Mouse (Mus musculus) hindbrain, postnatal 0 days (tissue): Measurements from ENCODE around the gene Susd4. TPM values are rescaled to one million over a fixed set of nuclear protein-coding genes. Genes with fewer than 3 reads are reported as not detected.
A peak's percentile ranks its signal among the peaks of the same experiment; 100 is the strongest.

Experiments used
- ATAC-seq: fragments of 200-750 bp; cut with Nextera tagmentation; 2 replicates; pipeline ENCODE4 v1.8.0; 2017; ENCODE audit warnings: mild to moderate bottlenecking, moderate TSS enrichment, moderate library complexity
- DNase-seq: peaks from one replicate; pipeline ENCODE4 v3.0.0-alpha.2; 2015; ENCODE audit warnings: low spot score
- H3K27ac ChIP-seq: fragments of 300-500 bp; sonication (generic); 2 replicates; pipeline ENCODE4 v1.5.1; 2014; ENCODE audit warnings: mild to moderate bottlenecking
- H3K27me3 ChIP-seq: fragments of 300-500 bp; sonication (generic); 2 replicates; pipeline ENCODE4 v1.6.1; 2014; ENCODE audit warnings: low read length, mixed read lengths; ENCODE audit not compliant: insufficient read depth
- H3K36me3 ChIP-seq: fragments of 300-500 bp; sonication (generic); 2 replicates; pipeline ENCODE4 v1.6.1; 2014; ENCODE audit warnings: low read length, mixed read lengths; ENCODE audit not compliant: insufficient read depth
- H3K4me1 ChIP-seq: fragments of 300-500 bp; sonication (generic); 2 replicates; pipeline ENCODE4 v1.6.1; 2014; ENCODE audit warnings: antibody characterized with exemption, low read length, mixed read lengths; ENCODE audit not compliant: insufficient read depth
- H3K4me2 ChIP-seq: fragments of 300-500 bp; sonication (generic); 2 replicates; pipeline ENCODE4 v1.6.1; 2014; ENCODE audit warnings: low read depth, mild to moderate bottlenecking, low read length, moderate library complexity, mixed read lengths
- H3K4me3 ChIP-seq: fragments of 300-500 bp; sonication (generic); 2 replicates; pipeline ENCODE4 v1.5.1; 2014; ENCODE audit warnings: low read length
- H3K9ac ChIP-seq: fragments of 300-500 bp; sonication (generic); replicated peaks from 2 replicates; pipeline ENCODE4 v1.6.1; 2014; ENCODE audit warnings: mild to moderate bottlenecking, low read length, moderate library complexity, mixed read lengths
- H3K9me3 ChIP-seq: fragments of 300-500 bp; sonication (generic); 2 replicates; pipeline ENCODE4 v1.6.1; 2016; ENCODE audit warnings: low read length, mixed read lengths
- CTCF ChIP-seq: IDR thresholded peaks from 2 replicates; pipeline ENCODE4 v1.5.1; 2016; ENCODE audit warnings: antibody characterized with exemption, control low read depth, low read depth
- WGBS: fragments of 180-500 bp; shearing (Covaris S2); extraction: QIAGEN DNeasy Blood & Tissue Kit; methylation state at CpG from one replicate; pipeline ENCODE4 v1.1.7; 2014; 5-methylcytosine and 5-hydroxymethylcytosine counted together
- polyA plus RNA-seq: library from polyadenylated mRNA; unstranded; fragments of >200 nt; fragmentation: Nextera tagmentation; extraction: Ambion mirVana; gene quantifications from 2 replicates; pipeline ENCODE4 v1.2.1, GENCODE M21; 2015
- total RNA-seq: library from RNA; depleted of rRNA; stranded (reverse); fragments of >200 nt; gene quantifications from 2 replicates; pipeline ENCODE4 v1.2.3, GENCODE M21; 2014

Susd4 gene
- total and polyA plus RNA-seq, 2 experiments from 2014 or later, result 74.4 to 77.3 TPM

GRCm38 (mm10) chr1:182895698-182896097 lies 132.0 kb downstream of the Susd4 start:
- H3K4me1 ChIP-seq, result no peaks in the 10 kb centered on the region
- H3K4me2 ChIP-seq, result no peak overlapping the region
- no peak overlapping the region for H3K27ac ChIP-seq
- WGBS, result 70% methylated on average over 9 of the region's 9 CpGs
- no peak for ATAC-seq
- peak; percentile 74 for TF ChIP-seq CTCF
- H3K36me3 ChIP-seq, result no peaks in the 10 kb centered on the region
- no peak overlapping the region for H3K9ac ChIP-seq
- no peak overlapping the region for H3K4me3 ChIP-seq
- no peaks in the 10 kb centered on the region for H3K27me3 ChIP-seq
- DNase-seq, result peak; percentile 59
- no peaks in the 10 kb centered on the region for H3K9me3 ChIP-seq

GRCm38 (mm10) chr1:182897071-182897470 lies 133.4 kb downstream of the Susd4 start:
- H3K9me3 ChIP-seq, result no peaks in the 10 kb centered on the region
- no peaks in the 10 kb centered on the region for H3K27me3 ChIP-seq
- H3K9ac ChIP-seq, result no peak overlapping the region
- no peak overlapping the region for H3K27ac ChIP-seq
- no peak for TF ChIP-seq CTCF
- no peak for DNase-seq
- no peak overlapping the region for H3K4me3 ChIP-seq
- H3K4me2 ChIP-seq, result no peak overlapping the region
- ATAC-seq, result no peak
- H3K4me1 ChIP-seq, result no peaks in the 10 kb centered on the region
- 56% methylated on average over 6 of the region's 6 CpGs for WGBS
- H3K36me3 ChIP-seq, result no peaks in the 10 kb centered on the region

GRCm38 (mm10) chr1:182897506-182898138 lies 134.0 kb downstream of the Susd4 start:
- H3K27ac ChIP-seq, result no peak overlapping the region
- H3K4me3 ChIP-seq, result no peak overlapping the region
- H3K36me3 ChIP-seq, result no peaks in the 10 kb centered on the region
- no peaks in the 10 kb centered on the region for H3K27me3 ChIP-seq
- H3K9me3 ChIP-seq, result no peaks in the 10 kb centered on the region
- ATAC-seq, result peak; percentile 89
- 36% methylated on average over 12 of the region's 12 CpGs for WGBS
- H3K4me1 ChIP-seq, result 0 out of 2 replicates have a peak, but pooled peaks cover 2% of the 10 kb centered on the region
- DNase-seq, result peak; percentile 82
- H3K9ac ChIP-seq, result no peak overlapping the region
- no peak for TF ChIP-seq CTCF
- no peak overlapping the region for H3K4me2 ChIP-seq

- H3K36me3 ChIP-seq, result no peaks in the 10 kb centered on the region
- TF ChIP-seq CTCF, result no peak
- H3K4me2 ChIP-seq, result no peak overlapping the region
- H3K27ac ChIP-seq, result no peak overlapping the region
- H3K4me1 ChIP-seq, result 0 out of 2 replicates have a peak, but pooled peaks cover 3% of the 10 kb centered on the region
- WGBS, result 45% methylated on average over 5 of the region's 5 CpGs
- no peaks in the 10 kb centered on the region for H3K27me3 ChIP-seq
- H3K9ac ChIP-seq, result no peak overlapping the region
- no peak for ATAC-seq
- H3K4me3 ChIP-seq, result no peak overlapping the region
- peak; percentile 35 for DNase-seq
- H3K9me3 ChIP-seq, result no peaks in the 10 kb centered on the region
Measured at GRCm38 (mm10) chr1:182902095-182902494, 138.4 kb downstream of the Susd4 start.

DNA sequence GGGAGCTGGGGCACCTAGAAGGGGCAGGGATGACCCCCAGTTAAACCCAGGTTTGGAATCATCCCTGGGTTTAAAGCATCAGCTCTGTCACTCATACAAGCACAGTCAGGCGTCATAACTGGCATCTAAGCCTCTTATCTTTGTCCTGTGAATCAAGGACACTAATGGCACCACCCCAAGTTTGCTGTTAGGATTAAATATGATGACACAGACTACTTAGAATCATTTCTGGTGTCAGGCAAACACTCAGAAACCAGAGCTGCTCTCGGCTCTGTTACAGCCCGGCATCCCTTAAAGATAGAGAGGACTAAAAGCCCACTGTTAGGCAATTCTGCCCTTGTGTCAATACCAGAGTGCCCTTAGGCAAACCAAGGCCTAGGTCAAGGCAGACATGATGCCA lies 139.2 kb downstream of the Susd4 start:
- TF ChIP-seq CTCF, result no peak
- WGBS, result 85% methylated on average over 3 of the region's 3 CpGs

DNA sequence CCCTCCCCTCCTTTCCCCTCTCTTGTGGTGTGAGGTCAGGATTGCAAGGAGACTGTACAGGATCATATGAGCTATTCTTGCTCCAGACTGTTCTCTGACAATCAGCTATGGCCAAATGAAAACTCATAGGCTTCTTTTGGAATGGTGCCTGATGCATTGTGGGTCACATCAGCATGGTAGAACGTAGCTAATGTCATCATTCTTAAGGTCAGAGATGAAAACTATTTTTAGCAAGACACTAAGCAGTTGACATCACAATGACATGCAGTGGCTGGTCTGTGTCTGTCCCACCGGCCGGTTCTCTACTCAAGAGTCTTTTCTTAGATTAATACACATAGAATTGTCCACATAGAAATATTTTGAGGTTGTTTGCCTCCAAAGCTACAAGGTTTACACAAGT lies 142.0 kb downstream of the Susd4 start:
- H3K27ac ChIP-seq, result no peak overlapping the region
- no peaks in the 10 kb centered on the region for H3K36me3 ChIP-seq
- H3K9ac ChIP-seq, result no peak overlapping the region
- 76% methylated on average over 3 of the region's 3 CpGs for WGBS
- DNase-seq (no peak), ATAC-seq (no peak)
- H3K27me3 ChIP-seq, result no peaks in the 10 kb centered on the region
- no peak for TF ChIP-seq CTCF
- no peaks in the 10 kb centered on the region for H3K9me3 ChIP-seq
- H3K4me1 ChIP-seq, result peaks cover 8% of the 10 kb centered on the region; the same call in 1 of the 2 replicates
- H3K4me3 ChIP-seq, result no peak overlapping the region
- H3K4me2 ChIP-seq, result no peak overlapping the region

More for the DNA sequence above, 139.2 kb downstream of the Susd4 start:
- Histone ChIP-seq H3K27me3 (no peaks in the 10 kb centered on the region), H3K9ac (no peak overlapping the region), H3K36me3 (no peaks in the 10 kb centered on the region), H3K4me2 (no peak overlapping the region), H3K4me1 (0 out of 2 replicates have a peak, but pooled peaks cover 3% of the 10 kb centered on the region), H3K9me3 (no peaks in the 10 kb centered on the region), H3K27ac (no peak overlapping the region), H3K4me3 (no peak overlapping the region)
- DNase-seq, result no peak
- ATAC-seq, result no peak
